Mouse (Mus musculus): Measurements from ENCODE around the gene Abi3bp. TPM values are rescaled to one million over a fixed set of nuclear protein-coding genes. Genes with fewer than 3 reads are reported as not detected.

Abi3bp gene
- total RNA-seq, 2 experiments from 2014 or later: not detected

Other genes with a start within 250 kb of the Abi3bp start
- 32.8 and 65.0 TPM in 2 replicates for gene Tfg, start 239.6 kb downstream of the Abi3bp start, total RNA-seq (2015; ENCODE audit: low replicate concordance)
- 23.1 and 55.2 TPM in 2 replicates for gene Tfg, start 239.6 kb downstream of the Abi3bp start, total RNA-seq (2017; ENCODE audit: low replicate concordance)